Mouse (Mus musculus) MEL (cell line): ENCODE measurements around the gene Dus1l. TPM values are rescaled to one million over a fixed set of nuclear protein-coding genes. Genes with fewer than 3 reads are reported as not detected.

Experiments used
- DNase-seq: peaks from one replicate; pipeline ENCODE4 v3.0.0; 2011; ENCODE audit warnings: low read depth, low spot score
- H3K27ac ChIP-seq: 2 replicates; pipeline ENCODE4 v1.5.1; 2012; ENCODE audit warnings: low read depth, mild to moderate bottlenecking, control low read depth, low read length, moderate library complexity; ENCODE audit not compliant: control insufficient read depth
- H3K27me3 ChIP-seq, 2 experiments: fragments of 150-350 bp in 1 of 2; sonication (generic) in 1 of 2; 2 replicates each; pipeline ENCODE4 v1.6.1; 2012; ENCODE audit warnings: low read length in 2 of 2, mild to moderate bottlenecking in 2 of 2, improper control_type of control experiment in 1 of 2, moderate library complexity in 1 of 2; ENCODE audit not compliant: insufficient read depth in 2 of 2, control insufficient read depth in 1 of 2
- H3K36me3 ChIP-seq, 2 experiments: 2 replicates each; pipeline ENCODE4 v1.6.1; 2012 to 2014; ENCODE audit warnings: low read length in 2 of 2, improper control_type of control experiment in 1 of 2, inconsistent platforms in 1 of 2, mild to moderate bottlenecking in 1 of 2; ENCODE audit not compliant: insufficient read depth in 2 of 2, control insufficient read depth in 1 of 2
- H3K4me1 ChIP-seq, 2 experiments: fragments of 150-350 bp in 1 of 2; sonication (generic) in 1 of 2; 2 replicates each; pipeline ENCODE4 v1.6.1; 2012; ENCODE audit warnings: low read length in 2 of 2, improper control_type of control experiment in 1 of 2, mild to moderate bottlenecking in 1 of 2; ENCODE audit not compliant: insufficient read depth in 2 of 2, control insufficient read depth in 1 of 2
- H3K4me3 ChIP-seq, 2 experiments: fragments of 150-350 bp in 1 of 2; sonication (generic) in 1 of 2; 2 replicates each; pipeline ENCODE4 v1.5.1; 2012; ENCODE audit warnings: low read depth in 2 of 2, low read length in 2 of 2, mild to moderate bottlenecking in 2 of 2, moderate library complexity in 2 of 2, control low read depth in 1 of 2, improper control_type of control experiment in 1 of 2; ENCODE audit not compliant: control insufficient read depth in 1 of 2, insufficient read depth in 1 of 2
- H3K79me2 ChIP-seq: 2 replicates; pipeline ENCODE4 v1.6.1; 2012; ENCODE audit warnings: mild to moderate bottlenecking, low read length, moderate library complexity; ENCODE audit not compliant: control insufficient read depth, poor library complexity, insufficient read depth
- H3K9ac ChIP-seq: 2 replicates; pipeline ENCODE4 v1.6.1; 2012; ENCODE audit warnings: low read depth, mild to moderate bottlenecking, control low read depth, low read length, moderate library complexity; ENCODE audit not compliant: control insufficient read depth, poor library complexity, severe bottlenecking
- H3K9me3 ChIP-seq: fragments of 150-350 bp; sonication (generic); replicated peaks from 2 replicates; pipeline ENCODE4 v1.6.1; 2012; ENCODE audit warnings: mild to moderate bottlenecking, low read length, improper control_type of control experiment, moderate library complexity; ENCODE audit not compliant: insufficient read depth
- BHLHE40 ChIP-seq: IDR thresholded peaks from 2 replicates; pipeline ENCODE4 v1.6.1; 2012; ENCODE audit warnings: low read depth, mild to moderate bottlenecking, inconsistent platforms, low read length, improper control_type of control experiment, borderline replicate concordance
- CHD1 ChIP-seq: IDR thresholded peaks from 2 replicates; pipeline ENCODE4 v1.6.1; 2012; ENCODE audit warnings: low read depth, mild to moderate bottlenecking, inconsistent platforms, low read length, improper control_type of control experiment
- CHD2 ChIP-seq: IDR thresholded peaks from 2 replicates; pipeline ENCODE4 v1.6.1; 2011; ENCODE audit warnings: low read length, improper control_type of control experiment
- E2F4 ChIP-seq: IDR thresholded peaks from 2 replicates; pipeline ENCODE4 v1.6.1; 2011; ENCODE audit warnings: low read depth, low read length, improper control_type of control experiment, borderline replicate concordance
- GATA1 ChIP-seq: IDR thresholded peaks from 2 replicates; pipeline ENCODE4 v1.6.1; 2011; ENCODE audit warnings: low read depth, low read length, improper control_type of control experiment
- KAT2A ChIP-seq: conservative IDR thresholded peaks from 2 replicates; pipeline ENCODE4 v1.6.1; 2012; ENCODE audit warnings: low read depth, low read length, improper control_type of control experiment, inconsistent platforms
- MAFK ChIP-seq: IDR thresholded peaks from 2 replicates; pipeline ENCODE4 v1.6.1; 2011; ENCODE audit warnings: low read depth, mild to moderate bottlenecking, low read length, improper control_type of control experiment, borderline replicate concordance
- MAX ChIP-seq: IDR thresholded peaks from 2 replicates; pipeline ENCODE4 v1.6.1; 2011; ENCODE audit warnings: low read length, improper control_type of control experiment
- MAZ ChIP-seq: IDR thresholded peaks from 2 replicates; pipeline ENCODE4 v1.6.1; 2012; ENCODE audit warnings: low read depth, mild to moderate bottlenecking, inconsistent platforms, low read length, improper control_type of control experiment
- MEF2A ChIP-seq: IDR thresholded peaks from 2 replicates; pipeline ENCODE4 v1.6.1; 2014; ENCODE audit warnings: low read depth, mild to moderate bottlenecking, inconsistent platforms, low read length, improper control_type of control experiment; ENCODE audit not compliant: poor library complexity, insufficient replicate concordance, severe bottlenecking; ENCODE audit errors: extremely low read depth
- MXI1 ChIP-seq: IDR thresholded peaks from 2 replicates; pipeline ENCODE4 v1.6.1; 2011; ENCODE audit warnings: mild to moderate bottlenecking, low read depth, low read length, improper control_type of control experiment
- NELFE ChIP-seq: IDR thresholded peaks from 2 replicates; pipeline ENCODE4 v1.6.1; 2011; ENCODE audit warnings: low read depth, low read length, improper control_type of control experiment
- POLR2A ChIP-seq, 2 experiments: IDR thresholded peaks; 2 replicates each; pipeline ENCODE4 v1.6.1; 2011 to 2012; ENCODE audit warnings: low read length in 2 of 2, mild to moderate bottlenecking in 2 of 2, control low read depth in 1 of 2, improper control_type of control experiment in 1 of 2, low read depth in 1 of 2, moderate library complexity in 1 of 2; ENCODE audit not compliant: control insufficient read depth in 1 of 2, insufficient read depth in 1 of 2, poor library complexity in 1 of 2
- POLR2AphosphoS2 ChIP-seq: IDR thresholded peaks from 2 replicates; pipeline ENCODE4 v1.6.1; 2011; ENCODE audit warnings: low read length, improper control_type of control experiment
- RAD21 ChIP-seq: IDR thresholded peaks from 2 replicates; pipeline ENCODE4 v1.6.1; 2011; ENCODE audit warnings: mild to moderate bottlenecking, low read depth, low read length, improper control_type of control experiment
- TAL1 ChIP-seq: IDR thresholded peaks from 2 replicates; pipeline ENCODE4 v1.6.1; 2012; ENCODE audit warnings: mild to moderate bottlenecking, inconsistent platforms, low read length, moderate library complexity, mixed read lengths
- TBP ChIP-seq: IDR thresholded peaks from 2 replicates; pipeline ENCODE4 v1.8.0; 2011; ENCODE audit warnings: low read depth, low read length, improper control_type of control experiment
- TCF12 ChIP-seq: IDR thresholded peaks from 2 replicates; pipeline ENCODE4 v1.6.1; 2014; ENCODE audit warnings: low read depth, mild to moderate bottlenecking, inconsistent platforms, low read length, improper control_type of control experiment, moderate library complexity
- UBTF ChIP-seq: IDR thresholded peaks from 2 replicates; pipeline ENCODE4 v1.6.1; 2012; ENCODE audit warnings: low read depth, mild to moderate bottlenecking, inconsistent platforms, low read length, improper control_type of control experiment, moderate library complexity, borderline replicate concordance; ENCODE audit not compliant: insufficient read depth
- USF2 ChIP-seq, 2 experiments: IDR thresholded peaks; 2 replicates each; pipeline ENCODE4 v1.6.1; 2011 to 2012; ENCODE audit warnings: improper control_type of control experiment in 2 of 2, low read length in 2 of 2, borderline replicate concordance in 1 of 2, inconsistent platforms in 1 of 2, low read depth in 1 of 2, mild to moderate bottlenecking in 1 of 2; ENCODE audit not compliant: insufficient read depth in 1 of 2
- ZMIZ1 ChIP-seq: IDR thresholded peaks from 2 replicates; pipeline ENCODE4 v1.6.1; 2012; ENCODE audit warnings: low read depth, mild to moderate bottlenecking, inconsistent platforms, low read length, improper control_type of control experiment, moderate library complexity
- ZNF384 ChIP-seq: IDR thresholded peaks from 2 replicates; pipeline ENCODE4 v1.6.1; 2012; ENCODE audit warnings: low read depth, mild to moderate bottlenecking, inconsistent platforms, low read length, improper control_type of control experiment
- polyA plus RNA-seq, 2 experiments: library from polyadenylated mRNA; stranded (reverse) in 1 of 2; unstranded in 1 of 2; fragments of >175 nt in 1 of 2; fragments of >200 nt in 1 of 2; gene quantifications; 2 replicates each; pipeline versions ENCODE4 v1.2.1 to v1.2.4; 2012; ENCODE audit warnings: low replicate concordance in 2 of 2, low read depth in 1 of 2; ENCODE audit not compliant: insufficient read length in 2 of 2, insufficient read depth in 1 of 2, missing spikeins in 1 of 2
- total RNA-seq: library from RNA; depleted of rRNA; stranded (reverse); fragments of 300-350 nt; gene quantifications from 2 replicates; pipeline ENCODE4 v1.2.3, GENCODE M21; 2012

The Dus1l gene
- total and polyA plus RNA-seq, 3 experiments: 171 to 203 TPM; not detected in 1

DNA sequence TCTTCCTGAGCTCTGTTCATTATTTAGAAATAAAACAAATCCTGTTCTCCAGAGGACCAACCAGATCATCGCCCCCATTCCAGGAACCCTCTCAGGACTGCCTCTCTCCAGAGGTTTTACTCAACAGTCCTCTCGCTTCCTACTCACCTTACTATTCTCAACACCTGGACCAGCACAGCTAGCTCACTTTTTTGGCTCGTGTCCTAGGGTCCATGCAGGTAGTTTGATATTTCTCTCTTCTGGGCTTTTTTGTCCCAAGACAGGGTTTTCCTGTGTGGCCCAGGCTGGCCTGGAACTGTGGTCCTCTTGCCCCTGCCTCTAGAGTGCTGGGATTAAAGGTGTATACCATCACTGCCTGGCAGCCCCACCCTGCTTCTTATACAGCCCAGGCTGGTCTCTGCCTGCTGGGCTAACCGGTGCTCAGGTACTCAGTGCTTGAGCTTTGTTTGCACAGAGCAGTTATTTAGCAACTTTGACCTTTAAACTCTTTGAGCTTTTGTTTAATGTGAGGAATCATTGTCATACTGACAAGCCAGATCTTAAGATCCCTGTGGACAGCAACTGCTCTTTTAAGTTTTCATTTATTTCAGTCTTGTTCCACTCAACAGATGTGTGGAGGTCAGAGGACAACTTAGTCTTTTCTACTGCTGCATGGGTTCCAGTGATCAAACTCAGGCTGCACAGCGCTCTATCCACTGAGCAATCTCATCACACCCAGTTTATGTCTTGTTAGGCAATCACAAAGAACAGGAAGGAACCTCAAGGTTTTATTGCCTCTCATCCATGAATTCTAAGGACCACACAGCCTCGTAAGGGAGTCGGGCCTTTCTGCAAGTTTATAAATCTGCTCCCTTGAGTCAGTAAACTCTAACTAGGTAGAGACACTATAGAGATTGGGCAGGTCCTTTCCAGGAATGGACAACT, 9.4 kb upstream of the Dus1l start:
- DNase-seq: no peak
- no peak overlapping the region for H3K4me3 ChIP-seq
- H3K4me1 ChIP-seq: no peaks in the 10 kb centered on the region
- H3K27ac ChIP-seq: no peak overlapping the region
- TF ChIP-seq POLR2AphosphoS2: peak; percentile 52
- TF ChIP-seq MEF2A: no peak
- TF ChIP-seq ZMIZ1: no peak
- no peak for TF ChIP-seq UBTF
- H3K27me3 ChIP-seq: no peaks in the 10 kb centered on the region
- peaks cover 0 to 9% of the 10 kb centered on the region in 2 experiments; a peak in 2 of 4 replicates for H3K36me3 ChIP-seq
- no peaks in the 10 kb centered on the region for H3K9me3 ChIP-seq
- no peaks in the 10 kb centered on the region for H3K79me2 ChIP-seq
- H3K9ac ChIP-seq: no peak overlapping the region

GRCm38 (mm10) chr11:120804769-120805168, 8.6 kb upstream of the Dus1l start:
- Histone ChIP-seq H3K27me3 (no peaks in the 10 kb centered on the region), H3K9me3 (no peaks in the 10 kb centered on the region), H3K4me1 (peaks cover under 1% of the 10 kb centered on the region in 2 experiments; a peak in 2 of 4 replicates), H3K4me3 (no peak overlapping the region), H3K9ac (no peak overlapping the region), H3K27ac (no peak overlapping the region), H3K36me3 (peaks cover under 1 to 7% of the 10 kb centered on the region in 2 experiments; a peak in 3 of 4 replicates), H3K79me2 (no peaks in the 10 kb centered on the region)
- DNase-seq: no peak
- 0 out of 4 replicates have a peak, but pooled peaks of 1 of the 2 experiments have one; percentile 11 for TF ChIP-seq POLR2A (IDR thresholded peaks at IDR 0.05; ENCODE audit: control insufficient read depth in 1 of 2, insufficient read depth in 1 of 2, low read depth in 1 of 2, low read length in 2 of 2, poor library complexity in 1 of 2)
- peak; percentile 13 for TF ChIP-seq POLR2AphosphoS2
- TF ChIP-seq GATA1: no peak

- no peaks in the 10 kb centered on the region for H3K27me3 ChIP-seq
- H3K9ac ChIP-seq: no peak overlapping the region
- H3K27ac ChIP-seq: no peak overlapping the region
- no peak for DNase-seq
- H3K79me2 ChIP-seq: no peaks in the 10 kb centered on the region
- H3K9me3 ChIP-seq: no peaks in the 10 kb centered on the region
- H3K4me3 ChIP-seq: no peak overlapping the region
- peaks cover 3 to 5% of the 10 kb centered on the region in 2 experiments; a peak in 3 of 4 replicates for H3K4me1 ChIP-seq
- peaks cover 4 to 5% of the 10 kb centered on the region in 2 experiments; a peak in 3 of 4 replicates for H3K36me3 ChIP-seq
- TF ChIP-seq POLR2A (IDR thresholded peaks at IDR 0.05; ENCODE audit: control insufficient read depth in 1 of 2, insufficient read depth in 1 of 2, low read depth in 1 of 2, low read length in 2 of 2, poor library complexity in 1 of 2): peak in 1 of 2 experiments; percentile 43; a peak in 1 of 4 replicates
- TF ChIP-seq BHLHE40: no peak
- no peak for TF ChIP-seq CHD1
- TF ChIP-seq MAX: no peak
- no peak for TF ChIP-seq TCF12
- no peak for TF ChIP-seq MXI1
- TF ChIP-seq E2F4: no peak
- no peak for TF ChIP-seq TAL1
- TF ChIP-seq GATA1: no peak
- no peak for TF ChIP-seq NELFE
- TF ChIP-seq MAZ: no peak
- TF ChIP-seq USF2 (IDR thresholded peaks at IDR 0.05; ENCODE audit: borderline replicate concordance in 1 of 2, insufficient read depth in 1 of 2, low read depth in 1 of 2, low read length in 2 of 2): no peak
- no peak for TF ChIP-seq KAT2A
- no peak for TF ChIP-seq RAD21
- TF ChIP-seq TBP: no peak
- TF ChIP-seq POLR2AphosphoS2: peak; percentile 20; the same call in 1 of the 2 replicates
- no peak for TF ChIP-seq CHD2
- 0 out of 2 replicates have a peak, but pooled peaks have one; percentile 27 for TF ChIP-seq ZMIZ1
- no peak for TF ChIP-seq UBTF
- no peak for TF ChIP-seq ZNF384
- TF ChIP-seq MAFK: no peak
Observed at GRCm38 (mm10) chr11:120804274-120804673, 8.1 kb upstream of the Dus1l start.
